Mouse (Mus musculus) c-Kit-positive CD71-negative TER-119-negative erythroid progenitor cells, embryonic 14.5 days (primary cell): ENCODE data around the gene Ccdc155.
A peak's percentile ranks its signal among the peaks of the same experiment; 100 is the strongest.

Source experiments
- DNase-seq: peaks from one replicate; pipeline ENCODE4 v3.0.0-alpha.2; 2013; ENCODE audit warnings: low read depth

The Ccdc155 gene

GRCm38 (mm10) chr7:45204380-45205143, at the start of gene Ccdc155:
Gene Ccdc155 (minus strand): TSS chr7:45204892.
- DNase-seq = peak; percentile 96

DNA sequence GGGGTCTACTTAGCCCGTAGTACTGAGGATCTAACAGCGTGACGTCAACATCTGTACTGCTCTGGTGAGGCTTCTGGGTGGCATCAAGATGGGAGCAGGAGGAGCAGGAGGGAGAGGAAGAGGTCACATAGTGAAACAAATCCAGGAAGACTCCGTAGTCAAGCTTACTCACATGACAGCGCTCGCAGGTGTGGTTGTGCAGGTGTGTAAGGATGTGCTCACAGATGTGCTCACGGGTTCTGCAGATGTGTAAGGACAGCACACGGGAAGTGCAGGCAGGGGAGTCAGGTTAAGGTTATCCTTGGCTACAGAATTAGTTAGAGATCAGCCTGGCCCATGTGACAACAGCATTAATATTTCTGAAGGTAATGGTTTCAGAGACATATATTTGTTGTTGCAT, 49.1 kb upstream of the Ccdc155 start:
- DNase-seq = no peak

DNA sequence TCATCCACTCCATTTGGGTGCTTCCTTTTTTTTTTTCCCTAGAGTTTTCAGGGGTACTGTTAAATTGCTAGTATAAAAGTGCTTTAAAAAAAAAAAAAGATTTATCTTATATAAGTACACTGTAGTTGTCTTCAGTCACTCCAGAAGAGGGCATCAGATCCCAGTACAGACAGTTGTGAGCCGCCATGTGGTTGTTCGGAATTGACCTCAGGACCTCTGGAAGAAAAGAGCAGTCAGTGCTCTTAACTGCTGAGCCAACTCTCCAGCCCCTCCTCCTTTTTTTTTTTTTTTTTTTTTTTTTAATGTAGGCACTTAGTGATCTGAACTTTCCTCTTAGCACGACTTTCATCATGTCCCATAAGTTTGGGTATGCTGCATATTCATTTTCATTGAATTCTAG, 43.0 kb upstream of the Ccdc155 start:
- DNase-seq = no peak

- no peak for DNase-seq
These were observed 36.7 kb upstream of the Ccdc155 start for GRCm38 (mm10) chr7:45241389-45241749.

- DNase-seq = no peak
These were observed 36.1 kb upstream of the Ccdc155 start, which contains the start of gene Slc6a16 for GRCm38 (mm10) chr7:45240633-45241388. Gene Slc6a16 (plus strand): TSS chr7:45241085.

- no peak for DNase-seq
These were observed 35.4 kb upstream of the Ccdc155 start for GRCm38 (mm10) chr7:45240109-45240508.

GRCm38 (mm10) chr7:45238723-45239496, 34.2 kb upstream of the Ccdc155 start, which contains the start of gene Cd37:
Gene Cd37 (minus strand): TSS chr7:45239115.
- DNase-seq = peak; percentile 65

- DNase-seq = no peak
These were observed 33.3 kb upstream of the Ccdc155 start for GRCm38 (mm10) chr7:45237747-45238699.

- DNase-seq = no peak
These were observed 31.0 kb upstream of the Ccdc155 start for GRCm38 (mm10) chr7:45235656-45236180.

DNA sequence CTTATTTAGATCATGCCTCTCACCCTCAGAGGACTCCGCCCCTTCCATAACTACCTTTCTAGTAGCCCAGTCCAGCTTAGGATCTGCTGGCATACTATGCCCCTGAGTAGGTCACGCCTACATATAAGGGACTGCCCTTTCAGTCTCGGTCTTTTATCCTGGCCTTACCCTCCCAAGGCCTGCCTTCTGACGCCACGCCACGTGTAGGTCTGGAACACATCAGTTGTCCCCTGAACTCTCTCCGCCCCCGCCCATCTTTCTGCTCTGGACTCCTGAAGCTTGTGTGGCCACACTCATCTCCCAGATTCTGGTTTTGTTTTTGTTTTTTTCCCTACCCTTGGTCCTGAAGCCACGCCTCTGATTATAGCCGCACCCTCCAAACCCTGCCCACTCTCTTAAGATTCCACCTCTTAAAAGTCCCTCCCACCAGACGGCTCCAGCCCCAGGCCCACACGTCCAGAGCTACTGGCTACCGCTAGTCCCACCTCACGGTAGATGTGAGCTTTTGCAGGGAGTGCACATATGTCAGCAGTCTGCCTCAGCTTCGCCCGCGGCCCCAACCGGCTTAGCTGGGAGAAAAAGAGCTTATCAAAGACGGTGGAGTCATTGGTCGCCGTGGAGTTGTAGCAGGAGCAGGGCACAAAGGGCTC, 30.4 kb upstream of the Ccdc155 start:
- DNase-seq = no peak

- DNase-seq = no peak
These were observed 29.7 kb upstream of the Ccdc155 start for GRCm38 (mm10) chr7:45234333-45234841.

DNA sequence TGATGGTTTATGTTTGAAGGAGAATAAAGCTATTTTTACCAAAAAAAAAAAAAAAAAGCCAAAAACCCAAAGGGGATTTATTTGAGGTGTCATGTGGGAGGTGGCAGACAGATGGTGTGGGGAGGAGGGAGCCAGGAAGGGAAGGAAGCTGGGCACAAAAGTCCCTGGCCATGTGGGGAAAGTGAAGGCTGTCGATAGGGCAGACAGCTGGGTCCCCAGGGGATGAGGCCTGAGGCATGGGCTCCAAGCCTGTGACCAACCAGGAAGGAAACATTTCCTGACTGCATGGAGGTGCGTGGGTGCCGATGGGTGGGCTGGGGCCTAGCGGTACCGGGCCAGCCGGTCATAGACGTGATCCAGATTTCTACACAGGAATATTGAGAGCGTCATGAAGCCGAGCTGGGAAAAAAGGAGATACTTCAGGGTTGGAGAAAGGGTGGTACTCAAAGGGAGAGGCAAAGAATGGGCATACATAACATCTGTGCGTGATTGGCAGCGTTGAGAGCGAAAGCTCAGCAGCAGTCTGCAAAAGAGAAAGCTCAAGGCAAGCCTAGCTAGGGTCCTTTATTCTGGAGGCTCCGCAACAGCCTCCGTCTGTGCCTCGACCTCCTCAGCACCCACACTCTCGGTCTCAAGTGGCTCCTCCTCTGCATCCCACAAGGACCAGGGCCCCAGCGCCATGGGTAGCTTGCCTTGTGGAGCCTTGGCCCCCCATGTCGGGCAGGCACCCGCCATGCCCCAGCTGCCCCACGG, 29.1 kb upstream of the Ccdc155 start:
- DNase-seq = no peak

GRCm38 (mm10) chr7:45232716-45233465, 28.2 kb upstream of the Ccdc155 start:
- no peak for DNase-seq

GRCm38 (mm10) chr7:45231941-45232340, 27.2 kb upstream of the Ccdc155 start:
- no peak for DNase-seq

DNA sequence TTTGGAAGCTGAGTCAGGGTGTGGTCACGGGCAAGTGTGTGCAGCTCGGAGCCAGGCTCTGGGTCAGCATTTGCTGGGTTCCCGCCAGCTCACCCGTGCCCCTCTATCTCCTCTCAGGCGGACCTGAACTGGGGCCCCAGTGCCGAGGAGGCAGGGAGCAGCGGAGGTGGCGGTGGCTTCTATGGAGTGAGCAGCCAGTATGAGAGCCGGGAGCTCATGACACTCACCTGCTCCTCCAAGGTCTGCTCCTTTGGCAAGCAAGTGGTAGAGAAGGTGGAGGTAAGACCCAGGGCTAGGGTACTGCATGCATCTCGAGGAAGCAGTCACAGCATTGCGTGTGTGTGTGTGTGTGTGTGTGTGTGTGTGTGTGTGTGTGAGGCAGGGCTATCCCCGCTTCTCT, 26.5 kb upstream of the Ccdc155 start:
- DNase-seq = no peak

DNA sequence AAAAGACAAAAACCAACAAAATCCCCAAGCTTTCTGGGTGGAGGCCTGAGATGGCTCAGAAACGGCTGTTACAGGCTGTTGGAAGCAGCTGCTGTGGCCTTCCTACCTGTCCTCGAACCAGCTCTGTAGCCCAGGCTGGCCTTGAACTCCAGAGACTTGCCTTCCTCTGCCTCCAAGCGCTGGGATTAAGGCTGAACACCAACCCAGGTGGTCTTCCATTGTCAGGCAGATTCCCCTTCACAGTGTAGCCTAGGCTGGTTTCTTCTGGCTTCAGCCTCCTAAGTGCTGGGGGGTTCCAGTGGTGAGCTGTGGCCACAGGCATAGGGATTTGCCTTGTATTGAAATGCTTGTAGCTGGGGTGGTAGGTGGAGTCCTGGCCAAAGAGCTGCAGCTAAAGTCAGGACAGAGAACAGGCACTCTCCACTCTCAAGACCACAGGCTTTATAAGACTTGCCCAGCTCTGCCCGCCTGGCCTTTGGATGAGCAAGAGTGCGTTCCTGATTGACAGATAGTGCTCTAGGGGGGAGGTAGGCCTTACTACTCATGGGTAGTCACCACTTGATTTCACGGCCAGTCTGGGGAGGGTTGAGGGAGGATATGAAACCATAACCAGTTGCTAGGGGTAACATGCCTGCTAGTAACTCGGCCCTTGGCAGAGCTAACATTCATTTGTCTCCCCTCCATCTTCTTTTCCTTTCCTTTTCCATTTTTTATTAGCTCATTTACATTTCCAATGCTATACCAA, 24.9 kb upstream of the Ccdc155 start:
- no peak for DNase-seq

- DNase-seq = no peak
These were observed 24.4 kb upstream of the Ccdc155 start for GRCm38 (mm10) chr7:45229046-45229445.

- DNase-seq = no peak
These were observed 23.9 kb upstream of the Ccdc155 start for GRCm38 (mm10) chr7:45228548-45228947.
